Mouse (Mus musculus) activated CD4-positive, CD25-positive, alpha-beta regulatory T cell, adult 4 months (primary cell): ENCODE measurements around the gene Vdac1. TPM values are rescaled to one million over a fixed set of nuclear protein-coding genes. Genes with fewer than 3 reads are reported as not detected.
A peak's percentile ranks its signal among the peaks of the same experiment; 100 is the strongest.
"Not testable (repeated sequence)": the region's sequence is repeated elsewhere in the genome, so short reads cannot be mapped to it uniquely, and the experiment has no call there.

Source experiments
- ATAC-seq: one replicate; pipeline ENCODE4 v1.8.0; 2017
- polyA plus RNA-seq, 2 experiments: library from polyadenylated mRNA; unstranded; fragments of 100-300 nt; shearing (Covaris generic); gene quantifications; one replicate each; pipeline ENCODE4 v1.2.1; 2017

Gene Vdac1
- polyA plus RNA-seq, 2 experiments from 2014 or later: 90.3 to 94.9 TPM

GRCm38 (mm10) chr11:52344991-52345777, 15.5 kb upstream of the Vdac1 start:
- no peak for ATAC-seq

GRCm38 (mm10) chr11:52345939-52346634, 14.6 kb upstream of the Vdac1 start:
- ATAC-seq: peak; percentile 51

- no peak for ATAC-seq
Observed at GRCm38 (mm10) chr11:52346635-52347005, 14.0 kb upstream of the Vdac1 start.

GRCm38 (mm10) chr11:52348156-52348555, 12.5 kb upstream of the Vdac1 start:
- no peak for ATAC-seq

- ATAC-seq: no peak
Observed at GRCm38 (mm10) chr11:52348724-52349123, 11.9 kb upstream of the Vdac1 start.

GRCm38 (mm10) chr11:52350924-52351323, 9.7 kb upstream of the Vdac1 start:
- peak; percentile 60 for ATAC-seq

GRCm38 (mm10) chr11:52352271-52352670, 8.4 kb upstream of the Vdac1 start:
- peak; percentile 45 for ATAC-seq

- ATAC-seq: no peak
Observed at GRCm38 (mm10) chr11:52354644-52355043, 6.0 kb upstream of the Vdac1 start.

GRCm38 (mm10) chr11:52355601-52356000, 5.1 kb upstream of the Vdac1 start:
- ATAC-seq: no peak

- not testable (repeated sequence) for ATAC-seq
Observed at GRCm38 (mm10) chr11:52357091-52357490, 3.6 kb upstream of the Vdac1 start.

GRCm38 (mm10) chr11:52358520-52358919, 2.1 kb upstream of the Vdac1 start:
- ATAC-seq: no peak

- ATAC-seq: no peak
Observed at GRCm38 (mm10) chr11:52359686-52360470, 782 bp upstream of the Vdac1 start.

GRCm38 (mm10) chr11:52361287-52361921, 744 bp downstream of the Vdac1 start:
- peak; percentile 15 for ATAC-seq

- ATAC-seq: no peak
Observed at GRCm38 (mm10) chr11:52364376-52364775, 3.7 kb downstream of the Vdac1 start.

- ATAC-seq: no peak
Observed at GRCm38 (mm10) chr11:52365143-52365542, 4.5 kb downstream of the Vdac1 start.

- no peak for ATAC-seq
Observed at GRCm38 (mm10) chr11:52366358-52366757, 5.7 kb downstream of the Vdac1 start.

- no peak for ATAC-seq
Observed at GRCm38 (mm10) chr11:52368176-52368985, 7.7 kb downstream of the Vdac1 start.

GRCm38 (mm10) chr11:52369252-52370134, 8.8 kb downstream of the Vdac1 start:
- ATAC-seq: no peak

- ATAC-seq: no peak
Observed at GRCm38 (mm10) chr11:52370135-52370452, 9.4 kb downstream of the Vdac1 start.

- no peak for ATAC-seq
Observed at GRCm38 (mm10) chr11:52370538-52370937, 9.9 kb downstream of the Vdac1 start.

- ATAC-seq: no peak
Observed at GRCm38 (mm10) chr11:52373841-52374240, 13.2 kb downstream of the Vdac1 start.
